Mouse (Mus musculus): Measurements from ENCODE around the gene Prtn3.
A peak's percentile ranks its signal among the peaks of the same experiment; 100 is the strongest.

The Prtn3 gene

DNA sequence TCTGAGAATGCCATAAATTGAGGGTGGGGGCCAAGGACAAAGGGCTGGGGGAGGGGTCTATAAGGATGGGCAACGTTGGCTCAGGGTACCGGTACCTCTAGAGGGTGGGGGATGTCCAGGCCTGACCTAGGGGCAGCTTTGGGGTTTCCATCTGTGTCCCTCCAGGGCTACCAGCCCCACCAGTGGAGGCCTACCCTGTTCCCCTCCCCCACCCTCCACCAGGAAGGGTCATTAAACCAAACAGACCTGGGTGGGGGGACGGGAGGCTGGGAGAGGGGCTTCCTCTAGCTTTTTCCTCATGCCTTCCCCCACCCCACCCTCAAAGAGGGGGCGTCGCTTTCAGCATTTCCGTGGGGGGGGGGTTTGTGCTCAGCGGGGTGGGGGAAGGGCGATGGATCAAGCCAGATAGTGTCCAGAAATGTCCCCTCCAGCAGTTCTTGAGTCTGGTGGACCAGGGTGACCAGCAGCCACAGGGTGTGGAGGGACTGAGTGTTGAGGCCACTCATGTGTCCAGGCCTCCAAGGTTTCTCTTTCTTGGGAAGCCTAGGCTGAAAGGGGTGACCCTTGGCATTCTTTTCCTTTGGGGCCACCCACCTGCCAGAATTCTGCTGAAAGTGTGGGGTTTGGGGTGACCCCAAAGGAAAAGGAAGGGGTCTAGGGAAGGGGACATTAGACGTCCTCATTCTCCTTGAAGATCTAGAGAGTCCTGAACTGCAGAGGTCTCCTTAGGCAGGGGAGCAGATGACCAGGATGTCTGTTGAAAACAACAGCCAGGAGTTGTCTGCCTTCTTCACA, 54.8 kb downstream of the Prtn3 start:
- DNase-seq, result no peak

DNA sequence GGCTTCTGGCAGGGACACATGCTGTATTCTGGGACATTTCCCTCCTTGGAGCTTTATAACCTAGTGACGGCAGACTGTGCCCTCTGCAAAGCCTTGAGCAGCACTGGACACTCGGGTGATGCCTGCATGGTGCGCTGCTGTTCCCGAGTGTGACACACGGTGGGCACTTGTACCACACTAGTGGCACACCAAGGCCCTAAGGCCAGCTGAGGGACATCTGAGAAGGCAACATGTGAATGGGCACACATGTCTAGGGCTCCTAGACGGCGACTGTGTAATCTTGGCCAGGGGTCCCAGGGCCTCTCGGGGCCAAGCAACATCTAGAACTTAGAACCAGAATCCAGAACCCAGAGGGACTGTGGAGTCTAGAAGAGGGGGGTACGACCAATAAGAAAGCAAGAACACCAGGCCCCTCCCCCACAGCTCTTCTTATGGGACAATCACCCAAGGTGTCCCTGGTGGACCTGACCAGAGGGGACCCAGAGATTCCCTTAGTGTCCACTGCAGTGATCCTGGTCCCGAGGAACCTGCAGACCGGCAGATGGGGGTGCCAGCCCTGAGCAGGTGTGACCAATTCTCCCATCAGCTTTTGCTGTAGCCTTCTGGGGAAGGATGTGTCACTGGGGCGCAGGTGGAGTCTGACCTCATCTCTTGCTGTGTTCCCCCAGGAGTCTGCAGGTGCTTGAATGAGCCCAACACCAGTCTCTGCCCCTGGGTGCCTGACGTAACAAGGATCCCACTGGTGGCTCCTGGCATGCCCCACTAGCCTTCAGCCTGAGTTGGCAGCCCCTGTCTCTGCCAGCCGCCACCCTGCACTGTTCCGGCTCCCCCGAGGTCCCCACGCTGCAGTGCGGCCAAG, 55.9 kb downstream of the Prtn3 start:
- no peak for DNase-seq

- DNase-seq, result no peak
Observed at GRCm38 (mm10) chr10:79930826-79931186, 56.5 kb downstream of the Prtn3 start.

GRCm38 (mm10) chr10:79931797-79932196, 57.5 kb downstream of the Prtn3 start:
- DNase-seq, result no peak

GRCm38 (mm10) chr10:79932736-79933135, 58.5 kb downstream of the Prtn3 start:
- peak; percentile 68 for DNase-seq

Data from lung, postnatal 14 days (tissue).